Mouse (Mus musculus) erythroblast, embryonic 14.5 days (primary cell): ENCODE data around the gene Slc37a2.

Source experiments
- GATA1 ChIP-seq: IDR thresholded peaks from 2 replicates; pipeline ENCODE4 v1.6.1; 2012; ENCODE audit warnings: low read length, inconsistent platforms, mixed read lengths
- TAL1 ChIP-seq: IDR thresholded peaks from 3 replicates; pipeline ENCODE4 v1.6.1; 2012; ENCODE audit warnings: low read length, inconsistent platforms, mixed read lengths

- no peak for TF ChIP-seq TAL1
- TF ChIP-seq GATA1 = no peak
Measured at GRCm38 (mm10) chr9:37245404-37245803, 10.1 kb downstream of the Slc37a2 start.
